Mouse (Mus musculus): ENCODE results near the gene Fars2. TPM values are rescaled to one million over a fixed set of nuclear protein-coding genes. Genes with fewer than 3 reads are reported as not detected.

Gene Fars2
- polyA plus RNA-seq, 1 experiment: 19.4 TPM

DNA sequence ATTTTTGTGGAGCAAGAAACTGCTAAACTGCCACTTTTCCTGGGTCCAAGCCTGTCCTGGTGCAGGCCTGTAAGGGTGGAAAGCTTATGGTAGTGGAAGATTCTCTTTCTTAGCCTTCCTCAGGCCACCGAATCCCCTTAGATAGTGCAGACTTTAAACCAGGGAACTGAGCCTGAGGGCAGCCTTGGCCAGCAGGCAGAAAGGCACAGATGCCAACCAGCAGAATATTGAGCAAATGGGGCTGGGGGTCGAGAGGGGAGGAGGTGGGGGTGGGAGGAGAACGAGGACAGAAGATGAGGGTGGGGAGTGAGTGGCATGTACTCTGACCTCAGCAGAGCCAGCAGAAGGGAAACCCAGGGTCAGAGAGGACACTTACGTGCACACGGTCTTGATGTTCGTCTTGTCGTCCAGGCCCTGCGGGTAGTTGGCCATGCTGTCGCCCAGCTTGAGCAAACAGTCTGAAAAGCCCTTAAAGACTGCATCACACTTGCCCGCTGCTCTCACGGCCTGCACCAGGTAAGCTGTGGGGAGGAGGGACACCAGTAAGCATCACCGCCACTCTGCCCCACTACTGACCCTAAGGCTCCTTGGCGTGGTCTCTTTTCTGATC, 612.6 kb downstream of the Fars2 start:
- DNase-seq (ENCODE audit: low read depth in 1 of 2, low spot score in 2 of 2): no peak
- TF ChIP-seq POLR2A (IDR thresholded peaks at IDR 0.05; ENCODE audit: low read depth, low read length) (no peak), CTCF (IDR thresholded peaks at IDR 0.05; ENCODE audit: extremely low read depth, insufficient read depth, insufficient read length, insufficient replicate concordance) (no peak)
- peaks cover under 1% of the 10 kb centered on the region; the same call in 1 of the 2 replicates for H3K4me1 ChIP-seq (ENCODE audit: control insufficient read depth, insufficient read depth, insufficient read length)
- H3K27me3 ChIP-seq (ENCODE audit: control insufficient read depth, insufficient read depth, low read length): peaks cover 31% of the 10 kb centered on the region
- no peak overlapping the region for H3K27ac ChIP-seq (ENCODE audit: insufficient read depth, low read length)
- H3K36me3 ChIP-seq (ENCODE audit: control insufficient read depth, insufficient read depth, low read length): no peaks in the 10 kb centered on the region
- no peak overlapping the region for H3K4me3 ChIP-seq (ENCODE audit: extremely low read depth, insufficient read depth, insufficient read length)
- 53% methylated on average over 13 of the region's 13 CpGs for WGBS

DNA sequence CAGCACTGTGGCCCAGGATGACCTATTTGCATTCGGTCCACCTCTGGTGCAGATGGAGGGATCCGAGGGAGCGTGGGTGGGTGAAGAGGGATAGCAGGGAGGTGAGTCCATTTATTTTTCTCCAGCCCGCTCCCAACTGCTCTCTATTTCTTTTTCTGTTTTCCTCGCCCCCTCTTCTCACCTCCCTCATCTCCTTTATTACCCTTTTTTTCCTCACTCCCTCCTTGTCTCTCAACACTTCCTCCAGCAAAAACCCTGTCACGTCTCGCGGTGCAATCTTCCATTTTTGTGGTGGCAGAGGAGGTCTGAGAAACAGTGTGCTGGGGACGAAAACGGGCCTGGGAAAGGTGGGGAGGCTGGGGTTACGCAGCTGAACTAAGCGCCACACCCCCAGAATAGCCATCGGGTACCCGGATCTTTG, 613.1 kb downstream of the Fars2 start:
- Histone ChIP-seq H3K4me3 (ENCODE audit: extremely low read depth, insufficient read depth, insufficient read length) (no peak overlapping the region), H3K4me1 (ENCODE audit: control insufficient read depth, insufficient read depth, insufficient read length) (peaks cover 3% of the 10 kb centered on the region; the same call in 1 of the 2 replicates), H3K27me3 (ENCODE audit: control insufficient read depth, insufficient read depth, low read length) (peaks cover 32% of the 10 kb centered on the region), H3K36me3 (ENCODE audit: control insufficient read depth, insufficient read depth, low read length) (no peaks in the 10 kb centered on the region), H3K27ac (ENCODE audit: insufficient read depth, low read length) (no peak overlapping the region)
- TF ChIP-seq POLR2A (IDR thresholded peaks at IDR 0.05; ENCODE audit: low read depth, low read length) (no peak), CTCF (IDR thresholded peaks at IDR 0.05; ENCODE audit: extremely low read depth, insufficient read depth, insufficient read length, insufficient replicate concordance) (no peak)
- no peak for DNase-seq (ENCODE audit: low read depth in 1 of 2, low spot score in 2 of 2)
- WGBS: 44% methylated on average over 14 of the region's 14 CpGs

DNA sequence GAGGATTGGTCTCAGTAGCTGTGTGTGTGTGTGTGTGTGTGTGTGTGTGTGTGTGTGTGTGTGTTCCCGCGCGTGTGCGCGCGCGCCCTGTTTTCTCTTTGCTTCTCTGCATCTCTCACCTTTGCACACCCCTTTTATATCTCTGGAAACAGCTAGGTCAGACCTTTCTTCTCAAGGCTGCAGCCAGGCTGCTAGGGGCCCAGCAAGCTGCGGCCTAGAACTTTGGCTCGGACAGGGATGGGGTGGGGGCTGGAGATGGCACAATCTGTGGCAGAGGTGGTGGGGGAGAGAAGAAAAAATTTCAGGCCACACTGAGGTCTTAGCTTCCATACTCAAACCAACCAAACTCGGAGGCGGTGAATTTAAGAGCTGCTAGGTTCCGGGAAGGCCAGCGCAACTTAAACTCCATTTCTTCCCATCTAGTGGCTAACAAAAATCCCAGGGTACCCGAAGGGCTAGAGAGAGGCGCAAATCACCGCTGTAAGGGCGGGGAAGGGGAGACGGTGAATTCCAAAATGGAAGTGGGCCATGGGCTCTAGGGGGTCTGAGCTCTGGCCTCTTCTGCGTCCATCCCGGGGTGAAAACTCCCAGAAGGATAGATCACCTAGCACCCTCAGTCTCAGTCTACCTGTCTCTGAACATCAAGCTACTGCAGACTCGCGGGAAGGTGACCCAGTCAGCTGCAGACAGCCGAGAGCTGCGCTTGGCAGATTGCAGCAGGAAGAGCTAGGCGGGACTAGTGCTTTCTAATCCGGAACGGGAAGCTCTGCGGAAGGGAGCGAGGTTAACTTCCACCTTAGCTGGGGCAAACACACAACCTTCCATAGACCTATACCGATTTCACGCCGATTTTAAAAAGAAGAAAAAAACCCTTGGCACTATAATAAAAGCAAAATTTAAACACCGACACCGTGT, 614.1 kb downstream of the Fars2 start:
- H3K36me3 ChIP-seq (ENCODE audit: control insufficient read depth, insufficient read depth, low read length): no peaks in the 10 kb centered on the region
- peak; percentile 3 to 20 for DNase-seq (ENCODE audit: low read depth in 1 of 2, low spot score in 2 of 2)
- H3K4me1 ChIP-seq (ENCODE audit: control insufficient read depth, insufficient read depth, insufficient read length): peaks cover 3% of the 10 kb centered on the region
- 23% methylated on average over 34 of the region's 34 CpGs for WGBS
- no peak for TF ChIP-seq CTCF (IDR thresholded peaks at IDR 0.05; ENCODE audit: extremely low read depth, insufficient read depth, insufficient read length, insufficient replicate concordance)
- no peak for TF ChIP-seq POLR2A (IDR thresholded peaks at IDR 0.05; ENCODE audit: low read depth, low read length)
- no peak overlapping the region for H3K27ac ChIP-seq (ENCODE audit: insufficient read depth, low read length)
- H3K4me3 ChIP-seq (ENCODE audit: extremely low read depth, insufficient read depth, insufficient read length): peak overlapping the region; percentile 44
- H3K27me3 ChIP-seq (ENCODE audit: control insufficient read depth, insufficient read depth, low read length): peaks cover 36% of the 10 kb centered on the region

DNA sequence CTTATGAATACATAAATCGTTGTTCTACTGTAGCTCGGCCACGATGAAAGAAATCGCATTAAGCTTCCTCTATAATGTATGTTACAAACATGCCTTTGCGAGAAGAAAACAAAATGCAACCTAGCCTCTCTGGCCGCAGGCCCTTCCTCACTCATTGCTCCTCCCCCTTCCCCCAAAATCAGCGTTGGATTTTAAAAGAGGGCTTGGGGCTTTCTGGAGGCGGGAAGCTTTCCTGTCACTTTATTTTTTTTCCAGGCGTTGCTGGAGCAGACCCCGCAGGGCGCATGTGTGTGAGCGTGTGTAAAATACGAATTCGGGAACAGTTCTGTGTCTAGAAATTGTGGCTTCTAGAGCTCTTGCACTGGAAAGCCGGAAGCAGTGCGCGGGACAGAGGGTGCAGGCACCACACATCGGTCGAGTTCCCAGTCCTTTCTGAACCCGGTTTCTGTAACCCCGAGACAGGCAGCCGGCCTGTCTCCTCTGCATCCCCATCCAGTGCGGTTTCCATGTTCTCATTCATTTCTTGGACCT, 614.8 kb downstream of the Fars2 start:
- DNase-seq (ENCODE audit: low read depth in 1 of 2, low spot score in 2 of 2): no peak
- 3% methylated on average over 23 of the region's 23 CpGs for WGBS
- no peak overlapping the region for H3K27ac ChIP-seq (ENCODE audit: insufficient read depth, low read length)
- peak overlapping the region; percentile 44 for H3K4me3 ChIP-seq (ENCODE audit: extremely low read depth, insufficient read depth, insufficient read length)
- TF ChIP-seq POLR2A (IDR thresholded peaks at IDR 0.05; ENCODE audit: low read depth, low read length) (no peak), CTCF (IDR thresholded peaks at IDR 0.05; ENCODE audit: extremely low read depth, insufficient read depth, insufficient read length, insufficient replicate concordance) (no peak)
- no peaks in the 10 kb centered on the region for H3K36me3 ChIP-seq (ENCODE audit: control insufficient read depth, insufficient read depth, low read length)
- H3K27me3 ChIP-seq (ENCODE audit: control insufficient read depth, insufficient read depth, low read length): peaks cover 31% of the 10 kb centered on the region
- peaks cover 3% of the 10 kb centered on the region for H3K4me1 ChIP-seq (ENCODE audit: control insufficient read depth, insufficient read depth, insufficient read length)

DNA sequence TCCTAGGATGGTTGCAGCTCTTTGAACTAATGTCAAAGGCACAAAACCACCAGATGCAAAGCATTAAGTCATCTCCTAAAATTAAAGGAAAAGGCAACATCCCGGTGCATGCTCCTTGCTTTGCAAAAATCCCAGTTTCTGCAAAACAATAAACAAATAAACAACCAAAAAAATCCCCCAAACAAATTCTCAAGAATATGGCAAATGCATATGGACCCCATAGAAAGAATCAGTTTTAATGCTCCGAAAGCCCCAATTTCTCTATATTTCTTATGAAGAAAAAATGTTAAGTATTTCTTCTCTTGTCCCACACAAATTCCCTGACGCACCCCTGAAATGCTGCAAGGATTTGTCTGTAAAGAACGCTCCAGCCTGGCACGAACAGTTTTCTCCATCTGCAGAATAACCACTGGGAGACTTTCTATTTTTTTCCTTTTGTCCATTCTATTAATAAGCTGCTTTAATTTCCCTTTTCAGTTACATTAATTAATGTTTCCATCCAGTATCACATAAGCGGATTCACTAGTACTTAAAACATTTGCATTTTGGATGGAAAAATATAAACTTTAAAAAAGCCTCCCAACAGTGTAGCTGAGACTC, 615.8 kb downstream of the Fars2 start:
- Histone ChIP-seq H3K36me3 (ENCODE audit: control insufficient read depth, insufficient read depth, low read length) (no peaks in the 10 kb centered on the region), H3K4me1 (ENCODE audit: control insufficient read depth, insufficient read depth, insufficient read length) (peaks cover 3% of the 10 kb centered on the region), H3K27ac (ENCODE audit: insufficient read depth, low read length) (no peak overlapping the region), H3K4me3 (ENCODE audit: extremely low read depth, insufficient read depth, insufficient read length) (no peak overlapping the region), H3K27me3 (ENCODE audit: control insufficient read depth, insufficient read depth, low read length) (peaks cover 29% of the 10 kb centered on the region)
- TF ChIP-seq CTCF (IDR thresholded peaks at IDR 0.05; ENCODE audit: extremely low read depth, insufficient read depth, insufficient read length, insufficient replicate concordance) (no peak), POLR2A (IDR thresholded peaks at IDR 0.05; ENCODE audit: low read depth, low read length) (no peak)
- no peak for DNase-seq (ENCODE audit: low read depth in 1 of 2, low spot score in 2 of 2)
- WGBS: 19% methylated on average over 6 of the region's 6 CpGs

DNA sequence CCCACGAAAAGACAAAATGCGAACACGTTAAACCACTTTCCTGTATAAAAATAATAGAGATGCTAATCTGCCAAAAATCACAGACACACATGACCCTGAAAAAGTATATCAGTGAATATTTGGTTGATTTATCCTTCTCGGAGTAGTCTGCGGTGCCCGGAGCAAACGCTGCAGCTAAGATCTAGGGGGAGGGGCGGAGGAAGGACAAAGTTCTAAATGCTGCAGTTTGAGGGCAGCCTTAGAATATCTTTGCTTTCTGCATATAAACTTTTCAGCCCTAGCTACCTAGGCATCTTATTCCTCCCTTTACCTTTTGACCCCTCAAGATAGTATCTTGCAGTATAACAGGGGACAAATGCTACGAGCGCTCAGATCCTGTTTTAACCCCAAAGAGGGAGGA, 616.4 kb downstream of the Fars2 start:
- no peak for DNase-seq (ENCODE audit: low read depth in 1 of 2, low spot score in 2 of 2)
- 8% methylated on average over 10 of the region's 10 CpGs for WGBS
- TF ChIP-seq CTCF (IDR thresholded peaks at IDR 0.05; ENCODE audit: extremely low read depth, insufficient read depth, insufficient read length, insufficient replicate concordance) (no peak), POLR2A (IDR thresholded peaks at IDR 0.05; ENCODE audit: low read depth, low read length) (no peak)
- Histone ChIP-seq H3K36me3 (ENCODE audit: control insufficient read depth, insufficient read depth, low read length) (no peaks in the 10 kb centered on the region), H3K4me1 (ENCODE audit: control insufficient read depth, insufficient read depth, insufficient read length) (peaks cover 3% of the 10 kb centered on the region), H3K4me3 (ENCODE audit: extremely low read depth, insufficient read depth, insufficient read length) (no peak overlapping the region), H3K27me3 (ENCODE audit: control insufficient read depth, insufficient read depth, low read length) (peaks cover 29% of the 10 kb centered on the region), H3K27ac (ENCODE audit: insufficient read depth, low read length) (no peak overlapping the region)

Measured in spleen, adult 2 months (tissue).